Comparison of ENCODE assay signal across 10 mouse cellular contexts in the genomic region with DNA sequence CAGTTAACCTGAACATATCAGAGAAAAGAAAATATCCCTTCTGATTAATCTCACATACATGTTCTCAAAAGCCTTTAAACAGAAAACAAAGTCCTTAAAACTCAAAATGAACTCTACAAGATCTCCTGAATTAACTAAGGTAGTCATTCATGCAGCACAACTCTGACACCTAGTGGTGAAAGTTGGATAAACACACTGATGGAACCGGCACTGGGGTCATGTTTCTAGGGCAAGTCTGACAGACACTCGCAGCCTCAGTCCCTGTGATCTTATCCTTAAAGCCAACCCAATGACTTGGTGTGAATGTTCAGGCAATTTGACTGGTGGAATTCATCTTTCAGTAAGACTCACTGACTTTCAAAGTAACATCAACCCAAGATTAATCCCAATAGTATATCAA. TPM values are rescaled to one million over a fixed set of nuclear protein-coding genes. Genes with fewer than 3 reads are reported as not detected.
DNase-seq lines count a peak whose midpoint lies in the region; ATAC-seq and TF ChIP-seq lines count a peak whose summit lies in the region.
"Had no signal": no experiment of that assay in that cellular context is flagged by ENCODE, and none has a peak within 500 bp of the region (broad histone marks: within the 10 kb centered on the region; RNA-seq: fewer than 3 reads in every experiment).

No protein-coding gene starts in this region.

- DNase-seq in midbrain, embryonic 11.5 days (ENCODE audit: low spot score, missing footprints) = peak; percentile 98
- peak; percentile 77 for DNase-seq in forebrain, embryonic 14.5 days (ENCODE audit: low spot score)
- DNase-seq in heart, postnatal 36 days = peak; percentile 58 to 62
- DNase-seq in left cerebral cortex, adult 11 months (ENCODE audit: low spot score) = peak; percentile 10
- peak; percentile 75 for DNase-seq in splenic B cell, adult 2 months (ENCODE audit: low read depth, low spot score)

- peak; percentile 11; the same call in 1 of the 2 replicates for TF ChIP-seq CTCF in bone marrow macrophage, adult 2 months (IDR thresholded peaks at IDR 0.05; ENCODE audit: low read depth, low read length)

- H3K9me3 ChIP-seq in midbrain, embryonic 11.5 days (ENCODE audit: control insufficient read depth, low read length) = no peaks in the 10 kb centered on the region
- no peaks in the 10 kb centered on the region for H3K9me3 ChIP-seq in midbrain, embryonic 15.5 days
- H3K9me3 ChIP-seq in forebrain, embryonic 14.5 days (replicated peaks; ENCODE audit: control insufficient read depth, low read length) = no peaks in the 10 kb centered on the region
- no peaks in the 10 kb centered on the region for H3K9me3 ChIP-seq in midbrain, embryonic 12.5 days
- H3K9me3 ChIP-seq: embryonic facial prominence, embryonic 15.5 days had no signal

- ATAC-seq in midbrain, embryonic 11.5 days (ENCODE audit: low FRiP score) = 0 out of 2 replicates have a peak, but pooled peaks have one; percentile 64
- ATAC-seq in midbrain, embryonic 15.5 days (replicated peaks) = no peak
- ATAC-seq in forebrain, embryonic 14.5 days = peak; percentile 61; the same call in 1 of the 2 replicates
- peak; percentile 58; the same call in 1 of the 2 replicates for ATAC-seq in midbrain, embryonic 12.5 days (ENCODE audit: low FRiP score, low read depth)

- H3K4me3 ChIP-seq in midbrain, embryonic 11.5 days (ENCODE audit: low read depth, low read length) = no peak overlapping the region
- H3K4me3 ChIP-seq in midbrain, embryonic 15.5 days = no peak overlapping the region
- no peak overlapping the region for H3K4me3 ChIP-seq in bone marrow macrophage, adult 2 months (ENCODE audit: insufficient read depth, low read length)
- no peak overlapping the region for H3K4me3 ChIP-seq in forebrain, embryonic 14.5 days (ENCODE audit: low read depth, low read length)
- no peak overlapping the region for H3K4me3 ChIP-seq in midbrain, embryonic 12.5 days
- H3K4me3 ChIP-seq: embryonic facial prominence, embryonic 15.5 days; myocyte had no signal

- H3K4me2 ChIP-seq in midbrain, embryonic 11.5 days = no peak overlapping the region
- no peak overlapping the region for H3K4me2 ChIP-seq in midbrain, embryonic 15.5 days
- no peak overlapping the region for H3K4me2 ChIP-seq in forebrain, embryonic 14.5 days (ENCODE audit: low read length)
- H3K4me2 ChIP-seq in midbrain, embryonic 12.5 days (replicated peaks) = no peak overlapping the region
- H3K4me2 ChIP-seq: embryonic facial prominence, embryonic 15.5 days had no signal

- no peak for TF ChIP-seq POLR2A in bone marrow macrophage, adult 2 months (IDR thresholded peaks at IDR 0.05; ENCODE audit: borderline replicate concordance, low read depth, low read length)

- intact Hi-C loops in heart, postnatal 36 days (cut with DNase I) = loop anchor here (2.0 to 10.0 kb wide), 2 partner anchors 219 to 1241 kb away; no protein-coding TSS in a partner anchor

- 1% methylated on average over 2 of the region's 2 CpGs for WGBS in midbrain, embryonic 11.5 days
- WGBS in midbrain, embryonic 15.5 days = 1% methylated on average over 2 of the region's 2 CpGs
- WGBS in forebrain, embryonic 14.5 days = 5% methylated on average over 2 of the region's 2 CpGs
- 3% methylated on average over 2 of the region's 2 CpGs for WGBS in midbrain, embryonic 12.5 days

- no peaks in the 10 kb centered on the region for H3K4me1 ChIP-seq in midbrain, embryonic 11.5 days (ENCODE audit: control insufficient read depth, insufficient read depth, low read length)
- H3K4me1 ChIP-seq in midbrain, embryonic 15.5 days = no peaks in the 10 kb centered on the region
- no peaks in the 10 kb centered on the region for H3K4me1 ChIP-seq in bone marrow macrophage, adult 2 months (ENCODE audit: control insufficient read depth, insufficient read depth, low read length)
- no peaks in the 10 kb centered on the region for H3K4me1 ChIP-seq in forebrain, embryonic 14.5 days (ENCODE audit: control insufficient read depth, insufficient read depth, low read length)
- H3K4me1 ChIP-seq in midbrain, embryonic 12.5 days = no peaks in the 10 kb centered on the region; the same call in 1 of the 2 replicates
- H3K4me1 ChIP-seq: embryonic facial prominence, embryonic 15.5 days had no signal

- H3K27ac ChIP-seq in midbrain, embryonic 11.5 days (ENCODE audit: low read depth, low read length) = no peak overlapping the region
- no peak overlapping the region for H3K27ac ChIP-seq in midbrain, embryonic 15.5 days
- no peak overlapping the region for H3K27ac ChIP-seq in bone marrow macrophage, adult 2 months (ENCODE audit: insufficient read depth, low read depth, low read length)
- H3K27ac ChIP-seq in forebrain, embryonic 14.5 days (ENCODE audit: low read depth, low read length) = no peak overlapping the region
- H3K27ac ChIP-seq in midbrain, embryonic 12.5 days (replicated peaks) = no peak overlapping the region
- H3K27ac ChIP-seq: embryonic facial prominence, embryonic 15.5 days had no signal

- H3K36me3 ChIP-seq in midbrain, embryonic 11.5 days (ENCODE audit: control insufficient read depth, insufficient read depth, low read length) = no peaks in the 10 kb centered on the region
- H3K36me3 ChIP-seq in midbrain, embryonic 15.5 days (replicated peaks) = no peaks in the 10 kb centered on the region
- no peaks in the 10 kb centered on the region for H3K36me3 ChIP-seq in forebrain, embryonic 14.5 days (ENCODE audit: control insufficient read depth, insufficient read depth, low read length)
- no peaks in the 10 kb centered on the region for H3K36me3 ChIP-seq in midbrain, embryonic 12.5 days
- H3K36me3 ChIP-seq in splenic B cell, adult 2 months (ENCODE audit: control insufficient read depth, insufficient read depth, low read length, poor library complexity, severe bottlenecking) = no peaks in the 10 kb centered on the region
- H3K36me3 ChIP-seq: embryonic facial prominence, embryonic 15.5 days had no signal

- no peak overlapping the region for H3K9ac ChIP-seq in midbrain, embryonic 11.5 days (ENCODE audit: low read length)
- H3K9ac ChIP-seq in midbrain, embryonic 15.5 days = no peak overlapping the region
- H3K9ac ChIP-seq in forebrain, embryonic 14.5 days (ENCODE audit: low read length) = no peak overlapping the region
- no peak overlapping the region for H3K9ac ChIP-seq in midbrain, embryonic 12.5 days (replicated peaks)
- H3K9ac ChIP-seq: embryonic facial prominence, embryonic 15.5 days had no signal

- no peaks in the 10 kb centered on the region for H3K27me3 ChIP-seq in midbrain, embryonic 11.5 days (ENCODE audit: control insufficient read depth, insufficient read depth, low read length)
- no peaks in the 10 kb centered on the region for H3K27me3 ChIP-seq in midbrain, embryonic 15.5 days (replicated peaks)
- no peaks in the 10 kb centered on the region for H3K27me3 ChIP-seq in forebrain, embryonic 14.5 days (replicated peaks; ENCODE audit: control insufficient read depth, insufficient read depth, low read length)
- no peaks in the 10 kb centered on the region for H3K27me3 ChIP-seq in midbrain, embryonic 12.5 days
- H3K27me3 ChIP-seq in splenic B cell, adult 2 months (ENCODE audit: control insufficient read depth, insufficient read depth, low read length, poor library complexity, severe bottlenecking) = no peaks in the 10 kb centered on the region
- H3K27me3 ChIP-seq: embryonic facial prominence, embryonic 15.5 days had no signal

RNA-seq across cellular contexts. Expression of gene Filip1, which starts 13.4 kb away (rescaled TPM):
- polyA plus RNA-seq in midbrain, embryonic 11.5 days (2014; fragmentation: Nextera tagmentation; extraction: Ambion mirVana) = 11.6 and 12.7 TPM in 2 replicates
- 3.2 and 3.6 TPM in 2 replicates for polyA plus RNA-seq in midbrain, embryonic 15.5 days (2015; fragmentation: Nextera tagmentation; extraction: Ambion mirVana)
- polyA plus RNA-seq in bone marrow macrophage, adult 2 months (2012; ENCODE audit: insufficient read depth, insufficient read length, missing spikeins) = not detected in 2 replicates
- 2.5 and 2.9 TPM in 2 replicates for polyA plus RNA-seq in forebrain, embryonic 14.5 days (2014; fragmentation: Nextera tagmentation; extraction: Ambion mirVana)
- total RNA-seq in heart, postnatal 36 days (2021) = 100 to 1,000 TPM; 121 to 141 TPM
- 8.3 and 11.0 TPM in 2 replicates for polyA plus RNA-seq in midbrain, embryonic 12.5 days (2016; fragmentation: Nextera tagmentation; extraction: Ambion mirVana)

RNA-seq across cellular contexts. Expression of gene Senp6, which starts 40.7 kb away (rescaled TPM):
- polyA plus RNA-seq in midbrain, embryonic 11.5 days (2014; fragmentation: Nextera tagmentation; extraction: Ambion mirVana) = 64.7 and 65.8 TPM in 2 replicates
- polyA plus RNA-seq in midbrain, embryonic 15.5 days (2015; fragmentation: Nextera tagmentation; extraction: Ambion mirVana) = 54.7 and 55.0 TPM in 2 replicates
- 42.4 and 42.7 TPM in 2 replicates for polyA plus RNA-seq in bone marrow macrophage, adult 2 months (2012; ENCODE audit: insufficient read depth, insufficient read length, missing spikeins)
- 60.0 and 64.4 TPM in 2 replicates for polyA plus RNA-seq in forebrain, embryonic 14.5 days (2014; fragmentation: Nextera tagmentation; extraction: Ambion mirVana)
- 10 to 100 TPM; 66.0 to 69.9 TPM for total RNA-seq in heart, postnatal 36 days (2021)
- 75.7 and 85.2 TPM in 2 replicates for polyA plus RNA-seq in midbrain, embryonic 12.5 days (2016; fragmentation: Nextera tagmentation; extraction: Ambion mirVana)

Comparison
In these comparisons a context has a peak if more than half of its experiments do, and no peak if none do; other contexts are left out.
1. DNase-seq: peak in every context shown above with its lines; median percentile 98 in midbrain, embryonic 11.5 days; 77 in forebrain, embryonic 14.5 days; 75 in splenic B cell, adult 2 months; 60 in heart, postnatal 36 days; 10 in left cerebral cortex, adult 11 months.